Mouse (Mus musculus) stomach, embryonic 16.5 days (tissue): Measurements from ENCODE around the gene Gli2. TPM values are rescaled to one million over a fixed set of nuclear protein-coding genes. Genes with fewer than 3 reads are reported as not detected.
A peak's percentile ranks its signal among the peaks of the same experiment; 100 is the strongest.

Experiments
- ATAC-seq: fragments of 200-750 bp; cut with Nextera tagmentation; 2 replicates; pipeline ENCODE4 v1.8.0; 2017; ENCODE audit warnings: moderate number of reproducible peaks, moderate TSS enrichment; ENCODE audit not compliant: insufficient read depth, low FRiP score
- H3K27ac ChIP-seq: fragments of 300-500 bp; sonication (generic); 2 replicates; pipeline ENCODE4 v1.5.1; 2014; ENCODE audit warnings: low read length
- H3K27me3 ChIP-seq: fragments of 300-500 bp; sonication (generic); 2 replicates; pipeline ENCODE4 v1.6.1; 2014; ENCODE audit warnings: low read length, control low read depth, mixed read lengths; ENCODE audit not compliant: control insufficient read depth, insufficient read depth
- H3K36me3 ChIP-seq: fragments of 300-500 bp; sonication (generic); 2 replicates; pipeline ENCODE4 v1.6.1; 2014; ENCODE audit warnings: low read length; ENCODE audit not compliant: control insufficient read depth, insufficient read depth
- H3K4me1 ChIP-seq: fragments of 300-500 bp; sonication (generic); 2 replicates; pipeline ENCODE4 v1.6.1; 2014; ENCODE audit warnings: low read length, control low read depth, mixed read lengths; ENCODE audit not compliant: control insufficient read depth, insufficient read depth
- H3K4me2 ChIP-seq: fragments of 300-500 bp; sonication (generic); 2 replicates; pipeline ENCODE4 v1.6.1; 2014; ENCODE audit warnings: low read depth, low read length, mixed read lengths
- H3K4me3 ChIP-seq: fragments of 300-500 bp; sonication (generic); replicated peaks from 2 replicates; pipeline ENCODE4 v1.5.1; 2014; ENCODE audit warnings: mild to moderate bottlenecking, low read length
- H3K9ac ChIP-seq: fragments of 300-500 bp; sonication (generic); 2 replicates; pipeline ENCODE4 v1.6.1; 2014; ENCODE audit warnings: low read length
- H3K9me3 ChIP-seq: fragments of 300-500 bp; sonication (generic); replicated peaks from 2 replicates; pipeline ENCODE4 v1.6.1; 2016; ENCODE audit warnings: low read length, control low read depth; ENCODE audit not compliant: control insufficient read depth
- WGBS: fragments of 180-500 bp; shearing (Covaris S2); extraction: QIAGEN DNeasy Blood & Tissue Kit; methylation state at CpG from one replicate; pipeline ENCODE4 v1.1.7; 2014; 5-methylcytosine and 5-hydroxymethylcytosine counted together
- polyA plus RNA-seq: library from polyadenylated mRNA; unstranded; fragments of >200 nt; fragmentation: Nextera tagmentation; extraction: Ambion mirVana; gene quantifications from 2 replicates; pipeline ENCODE4 v1.2.1, GENCODE M21; 2015

Gli2 gene
- polyA plus RNA-seq, 1 experiment from 2014 or later: 9.7 TPM

- no peak overlapping the region for H3K9ac ChIP-seq
- H3K27ac ChIP-seq: no peak overlapping the region
- WGBS: 98% methylated on average over 3 of the region's 3 CpGs
- no peak overlapping the region for H3K4me3 ChIP-seq
- H3K4me2 ChIP-seq: no peak overlapping the region
- no peaks in the 10 kb centered on the region for H3K27me3 ChIP-seq
- H3K9me3 ChIP-seq: 0 out of 2 replicates have a peak, but pooled peaks cover 4% of the 10 kb centered on the region
- no peak for ATAC-seq
- H3K4me1 ChIP-seq: no peaks in the 10 kb centered on the region
- H3K36me3 ChIP-seq: peaks cover 5% of the 10 kb centered on the region; the same call in 1 of the 2 replicates
These were observed 83.4 kb downstream of the Gli2 start for GRCm38 (mm10) chr1:118970068-118970467.

- Histone ChIP-seq H3K4me1 (no peaks in the 10 kb centered on the region), H3K27ac (no peak overlapping the region), H3K9me3 (0 out of 2 replicates have a peak, but pooled peaks cover 4% of the 10 kb centered on the region), H3K9ac (no peak overlapping the region), H3K27me3 (no peaks in the 10 kb centered on the region), H3K4me3 (no peak overlapping the region), H3K36me3 (peaks cover 5% of the 10 kb centered on the region; the same call in 1 of the 2 replicates), H3K4me2 (no peak overlapping the region)
- WGBS: 77% methylated on average over 11 of the region's 11 CpGs
- no peak for ATAC-seq
These were observed 84.0 kb downstream of the Gli2 start for GRCm38 (mm10) chr1:118969409-118969808.

DNA sequence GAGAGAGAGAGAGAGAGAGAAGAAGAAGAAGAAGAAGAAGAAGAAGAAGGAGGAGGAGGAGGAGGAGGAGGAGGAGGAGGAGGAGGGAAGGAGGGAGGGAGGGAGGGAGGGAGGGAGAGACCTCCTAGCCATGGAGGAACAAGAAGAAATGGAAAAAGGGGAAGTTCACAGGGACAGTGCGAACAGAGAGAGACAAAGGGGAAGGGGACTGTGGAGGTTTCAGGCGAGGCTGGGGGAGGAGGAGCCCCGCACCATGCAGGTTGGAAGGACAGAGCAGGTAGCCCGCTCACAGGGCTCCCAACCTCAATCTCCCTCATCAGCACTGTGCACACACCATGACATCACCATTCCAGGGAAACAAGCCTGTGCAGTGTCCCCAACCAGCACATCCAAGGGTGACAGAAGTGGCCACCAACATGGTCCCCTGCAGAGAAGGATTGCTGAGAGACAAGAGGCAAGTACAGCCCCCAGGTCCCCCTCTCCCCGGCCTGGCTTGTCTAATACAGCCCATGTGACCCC lies 84.7 kb downstream of the Gli2 start:
- H3K4me2 ChIP-seq: no peak overlapping the region
- H3K9me3 ChIP-seq: 0 out of 2 replicates have a peak, but pooled peaks cover 4% of the 10 kb centered on the region
- 62% methylated on average over 5 of the region's 5 CpGs for WGBS
- H3K9ac ChIP-seq: no peak overlapping the region
- H3K36me3 ChIP-seq: peaks cover 5% of the 10 kb centered on the region; the same call in 1 of the 2 replicates
- ATAC-seq: no peak
- no peaks in the 10 kb centered on the region for H3K27me3 ChIP-seq
- H3K4me3 ChIP-seq: no peak overlapping the region
- no peak overlapping the region for H3K27ac ChIP-seq
- no peaks in the 10 kb centered on the region for H3K4me1 ChIP-seq

DNA sequence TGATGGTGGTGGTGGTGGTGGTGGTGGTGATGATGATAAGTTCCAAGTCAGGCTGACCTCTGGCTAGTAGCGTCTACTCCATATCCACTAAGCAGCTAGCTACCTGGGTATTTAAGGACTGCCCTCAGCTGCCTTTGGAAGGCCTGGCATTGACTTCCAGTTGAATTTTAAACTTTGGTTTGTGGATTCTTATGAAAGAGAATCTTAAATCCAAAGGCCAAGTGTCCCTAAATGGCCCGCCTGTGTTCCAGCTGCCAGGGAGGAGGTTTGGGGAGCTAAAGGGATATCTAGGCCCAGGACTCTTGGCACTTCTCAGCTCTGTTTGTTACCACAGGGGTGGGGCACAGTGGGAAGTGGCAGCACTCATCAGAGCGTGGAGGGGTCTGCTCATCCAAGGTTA lies 85.4 kb downstream of the Gli2 start:
- 88% methylated on average over 3 of the region's 3 CpGs for WGBS

GRCm38 (mm10) chr1:118967281-118967680 lies 86.1 kb downstream of the Gli2 start:
- Histone ChIP-seq H3K27me3 (no peaks in the 10 kb centered on the region), H3K36me3 (no peaks in the 10 kb centered on the region), H3K4me2 (no peak overlapping the region), H3K4me1 (no peaks in the 10 kb centered on the region), H3K4me3 (no peak overlapping the region), H3K9ac (no peak overlapping the region), H3K27ac (no peak overlapping the region), H3K9me3 (0 out of 2 replicates have a peak, but pooled peaks cover 4% of the 10 kb centered on the region)
- 52% methylated on average over 3 of the region's 3 CpGs for WGBS
- ATAC-seq: no peak

More for the DNA sequence above, 85.4 kb downstream of the Gli2 start:
- Histone ChIP-seq H3K27ac (no peak overlapping the region), H3K36me3 (peaks cover 4% of the 10 kb centered on the region; the same call in 1 of the 2 replicates), H3K4me1 (no peaks in the 10 kb centered on the region), H3K9ac (no peak overlapping the region), H3K4me3 (no peak overlapping the region), H3K4me2 (no peak overlapping the region), H3K9me3 (0 out of 2 replicates have a peak, but pooled peaks cover 4% of the 10 kb centered on the region), H3K27me3 (no peaks in the 10 kb centered on the region)
- no peak for ATAC-seq

GRCm38 (mm10) chr1:118958644-118959043 lies 94.8 kb downstream of the Gli2 start:
- Histone ChIP-seq H3K9ac (no peak overlapping the region), H3K4me1 (peaks cover 31% of the 10 kb centered on the region), H3K27ac (no peak overlapping the region), H3K4me2 (no peak overlapping the region), H3K4me3 (no peak overlapping the region), H3K9me3 (no peaks in the 10 kb centered on the region), H3K36me3 (no peaks in the 10 kb centered on the region), H3K27me3 (no peaks in the 10 kb centered on the region)
- no peak for ATAC-seq
- 78% methylated on average over 7 of the region's 7 CpGs for WGBS

DNA sequence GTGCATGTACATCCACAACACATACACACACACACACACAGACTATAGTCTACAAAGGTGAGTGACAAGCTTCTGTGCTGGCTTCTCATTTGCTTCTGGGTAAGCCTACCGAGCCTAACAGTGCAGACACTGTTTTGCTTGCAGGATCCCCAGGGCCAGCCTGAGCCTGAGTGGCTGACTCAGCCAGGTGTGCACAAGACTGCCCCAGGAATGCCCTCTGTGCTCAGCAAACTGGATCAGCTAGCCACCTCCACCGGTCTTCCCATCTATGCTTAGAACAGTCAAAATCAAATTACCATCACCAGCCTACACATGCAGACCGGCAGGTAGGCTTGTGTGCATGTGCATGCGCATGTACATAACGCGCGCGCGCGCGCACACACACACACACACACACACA lies 97.6 kb downstream of the Gli2 start:
- 0 out of 2 replicates have a peak, but pooled peaks have one; percentile 31 for ATAC-seq
- Histone ChIP-seq H3K4me3 (no peak overlapping the region), H3K9me3 (no peaks in the 10 kb centered on the region), H3K27ac (no peak overlapping the region), H3K4me1 (peaks cover 31% of the 10 kb centered on the region), H3K9ac (no peak overlapping the region), H3K4me2 (no peak overlapping the region), H3K27me3 (no peaks in the 10 kb centered on the region), H3K36me3 (no peaks in the 10 kb centered on the region)
- WGBS: 84% methylated on average over 11 of the region's 11 CpGs

GRCm38 (mm10) chr1:118954434-118955301 lies 98.8 kb downstream of the Gli2 start:
- no peaks in the 10 kb centered on the region for H3K36me3 ChIP-seq
- H3K4me2 ChIP-seq: no peak overlapping the region
- 0 out of 2 replicates have a peak overlapping the region, but pooled peaks have one; percentile 17 for H3K9ac ChIP-seq
- H3K27ac ChIP-seq: peak overlapping the region; percentile 46
- no peaks in the 10 kb centered on the region for H3K9me3 ChIP-seq
- ATAC-seq: peak; percentile 65
- no peak overlapping the region for H3K4me3 ChIP-seq
- no peaks in the 10 kb centered on the region for H3K27me3 ChIP-seq
- H3K4me1 ChIP-seq: peaks cover 31% of the 10 kb centered on the region
- 41% methylated on average over 10 of the region's 10 CpGs for WGBS

GRCm38 (mm10) chr1:118953031-118953430 lies 100.4 kb downstream of the Gli2 start:
- Histone ChIP-seq H3K4me1 (peaks cover 25% of the 10 kb centered on the region), H3K9me3 (no peaks in the 10 kb centered on the region), H3K9ac (no peak overlapping the region), H3K36me3 (no peaks in the 10 kb centered on the region), H3K4me3 (no peak overlapping the region), H3K4me2 (no peak overlapping the region), H3K27ac (no peak overlapping the region), H3K27me3 (no peaks in the 10 kb centered on the region)
- no peak for ATAC-seq
- 53% methylated on average over 3 of the region's 3 CpGs for WGBS
